Comparison of ENCODE assay signal across 16 mouse cellular contexts in genomic region chr17:9398551-9398950, GRCm38 (mm10). TPM values are rescaled to one million over a fixed set of nuclear protein-coding genes. Genes with fewer than 3 reads are reported as not detected.
"Had no signal": no experiment of that assay in that cellular context is flagged by ENCODE, and none has a peak within 500 bp of the region (broad histone marks: within the 10 kb centered on the region; RNA-seq: fewer than 3 reads in every experiment).

No protein-coding gene starts in this region.

- DNase-seq: kidney, postnatal 10 days; kidney, postnatal 4 days; liver; liver, embryonic 13.5 days; liver, postnatal 0 days; lung, postnatal 14 days; thymus, adult 18-20 months; thymus, postnatal 25 days had no signal

- H3K27me3 ChIP-seq: limb, embryonic 12.5 days; liver, embryonic 13.5 days; lung, embryonic 15.5 days; midbrain, embryonic 12.5 days; neural tube, embryonic 13.5 days had no signal

- H3K9ac ChIP-seq: limb, embryonic 12.5 days; liver, embryonic 13.5 days; liver, postnatal 0 days; lung, embryonic 15.5 days; midbrain, embryonic 12.5 days; neural tube, embryonic 13.5 days had no signal

- H3K4me1 ChIP-seq: limb, embryonic 12.5 days; lung, embryonic 15.5 days; midbrain, embryonic 12.5 days; neural tube, embryonic 13.5 days had no signal

- H3K4me3 ChIP-seq: layer of hippocampus, adult 2 months; limb, embryonic 12.5 days; liver, embryonic 13.5 days; lung, embryonic 15.5 days; midbrain, embryonic 12.5 days; neural tube, embryonic 13.5 days had no signal

- H3K4me2 ChIP-seq: limb, embryonic 12.5 days; liver, embryonic 13.5 days; lung, embryonic 15.5 days; midbrain, embryonic 12.5 days; neural tube, embryonic 13.5 days had no signal

- ATAC-seq: midbrain, embryonic 16.5 days had no signal

- H3K36me3 ChIP-seq: limb, embryonic 12.5 days; liver, embryonic 13.5 days; lung, embryonic 15.5 days; midbrain, embryonic 12.5 days; neural tube, embryonic 13.5 days had no signal

- H3K9me3 ChIP-seq: liver, embryonic 13.5 days; lung, embryonic 15.5 days; neural tube, embryonic 13.5 days had no signal

- H3K27ac ChIP-seq: layer of hippocampus, adult 2 months; limb, embryonic 12.5 days; liver, embryonic 13.5 days; lung, embryonic 15.5 days; midbrain, embryonic 12.5 days; neural tube, embryonic 13.5 days had no signal

RNA-seq across cellular contexts. Expression of gene Gm17728, which starts 23.3 kb away (rescaled TPM):
- polyA plus RNA-seq: limb, embryonic 12.5 days; liver, embryonic 13.5 days; liver, postnatal 0 days; lung, embryonic 15.5 days; midbrain, embryonic 12.5 days; midbrain, embryonic 16.5 days; neural tube, embryonic 13.5 days; stomach, embryonic 14.5 days; urinary bladder, adult 2 months had no signal
